ENCODE assay signal across 8 mouse cellular contexts in genomic region chr2:50654953-50655324, GRCm38 (mm10).
DNase-seq lines count a peak whose midpoint lies in the region; ATAC-seq and TF ChIP-seq lines count a peak whose summit lies in the region.

No protein-coding gene starts in this region.

- H3K4me1 ChIP-seq in forebrain, embryonic 15.5 days = 0 out of 2 replicates have a peak, but pooled peaks cover 1% of the 10 kb centered on the region

- H3K36me3 ChIP-seq in forebrain, embryonic 15.5 days = no peaks in the 10 kb centered on the region

- TF ChIP-seq CTCF in layer of hippocampus, adult 2 months (conservative IDR thresholded peaks at IDR 0.05) = no peak

- WGBS in forebrain, embryonic 15.5 days = 53% methylated on average over 7 of the region's 7 CpGs

- H3K4me3 ChIP-seq in forebrain, embryonic 15.5 days = no peak overlapping the region
- no peak overlapping the region for H3K4me3 ChIP-seq in layer of hippocampus, adult 2 months

- peak overlapping the region; percentile 17; the same call in 1 of the 2 replicates for H3K27ac ChIP-seq in forebrain, embryonic 15.5 days (replicated peaks)
- H3K27ac ChIP-seq in layer of hippocampus, adult 2 months = no peak overlapping the region

- no peaks in the 10 kb centered on the region for H3K27me3 ChIP-seq in forebrain, embryonic 15.5 days

- H3K9me3 ChIP-seq in forebrain, embryonic 15.5 days = no peaks in the 10 kb centered on the region

- peak; percentile 15 for DNase-seq in lung, postnatal 10 days
- no peak for DNase-seq in lung, postnatal 4 days
- DNase-seq in layer of hippocampus, adult 2 months (ENCODE audit: low spot score in 2 of 2) = peak; percentile 29 to 62
- peak; percentile 61 to 65 for DNase-seq in right cerebral cortex, postnatal 10 days (ENCODE audit: low spot score in 2 of 2)
- DNase-seq in urinary bladder, postnatal 10 days (ENCODE audit: low spot score) = no peak
- DNase-seq in thymus, postnatal 0 days (ENCODE audit: low spot score) = no peak

- no peak overlapping the region for H3K9ac ChIP-seq in forebrain, embryonic 15.5 days (replicated peaks)

- no peak overlapping the region for H3K4me2 ChIP-seq in forebrain, embryonic 15.5 days (replicated peaks)

- peak; percentile 88 for ATAC-seq in forebrain, embryonic 15.5 days (replicated peaks)
- ATAC-seq in granulocyte monocyte progenitor cell, adult 5-6 weeks (replicated peaks; ENCODE audit: poor library complexity, severe bottlenecking) = no peak

Comparison
In these comparisons a context has a peak if more than half of its experiments do, and no peak if none do; other contexts are left out.
1. DNase-seq: peak in lung, postnatal 10 days (single experiment), layer of hippocampus, adult 2 months (2 of 2) and right cerebral cortex, postnatal 10 days (2 of 2); none in lung, postnatal 4 days (0 of 2), urinary bladder, postnatal 10 days (single experiment) and thymus, postnatal 0 days (single experiment).